Mouse (Mus musculus): ENCODE results near the gene Cd27.

DNA sequence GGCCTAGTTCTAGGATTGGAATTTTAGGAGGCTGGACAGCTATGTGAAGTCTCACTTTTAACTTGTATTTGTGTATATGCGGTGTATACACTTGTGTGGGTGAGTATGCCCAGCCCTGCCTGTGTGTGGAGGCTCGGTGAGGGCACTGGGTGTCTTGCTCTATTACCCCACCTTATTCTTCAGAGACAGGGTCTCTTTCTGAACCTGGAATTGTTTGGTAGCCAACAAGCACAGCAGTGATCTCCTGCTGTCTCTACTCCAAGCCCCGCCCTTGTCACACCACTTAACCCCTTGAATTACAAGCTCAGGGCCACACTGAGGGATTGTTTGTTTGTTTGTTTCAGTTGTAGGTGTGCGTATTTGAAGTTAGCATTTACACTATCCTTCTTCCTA is 4.8 kb downstream of the Cd27 start:
- TF ChIP-seq CTCF (IDR thresholded peaks at IDR 0.05; ENCODE audit: low read depth) (no peak), EP300 (IDR thresholded peaks at IDR 0.05; ENCODE audit: low read depth) (no peak)

Data from liver, embryonic 14.5 days (tissue).